Mouse (Mus musculus) liver, adult 10 weeks (tissue): Measurements from ENCODE around the gene Mrps12. TPM values are rescaled to one million over a fixed set of nuclear protein-coding genes. Genes with fewer than 3 reads are reported as not detected.

Experiments
- polyA plus RNA-seq: library from polyadenylated mRNA; stranded (reverse); fragments of 350-450 nt; fragmentation: Illumina TruSeq; extraction: RNeasy Lipid Tissue Mini Kit (QIAGEN cat#74804); gene quantifications from one replicate; pipeline ENCODE4 v1.2.3, GENCODE M21; 2014; ENCODE audit warnings: low read depth, low replicate concordance

The Mrps12 gene
- 34.0 TPM for polyA plus RNA-seq

DNA sequence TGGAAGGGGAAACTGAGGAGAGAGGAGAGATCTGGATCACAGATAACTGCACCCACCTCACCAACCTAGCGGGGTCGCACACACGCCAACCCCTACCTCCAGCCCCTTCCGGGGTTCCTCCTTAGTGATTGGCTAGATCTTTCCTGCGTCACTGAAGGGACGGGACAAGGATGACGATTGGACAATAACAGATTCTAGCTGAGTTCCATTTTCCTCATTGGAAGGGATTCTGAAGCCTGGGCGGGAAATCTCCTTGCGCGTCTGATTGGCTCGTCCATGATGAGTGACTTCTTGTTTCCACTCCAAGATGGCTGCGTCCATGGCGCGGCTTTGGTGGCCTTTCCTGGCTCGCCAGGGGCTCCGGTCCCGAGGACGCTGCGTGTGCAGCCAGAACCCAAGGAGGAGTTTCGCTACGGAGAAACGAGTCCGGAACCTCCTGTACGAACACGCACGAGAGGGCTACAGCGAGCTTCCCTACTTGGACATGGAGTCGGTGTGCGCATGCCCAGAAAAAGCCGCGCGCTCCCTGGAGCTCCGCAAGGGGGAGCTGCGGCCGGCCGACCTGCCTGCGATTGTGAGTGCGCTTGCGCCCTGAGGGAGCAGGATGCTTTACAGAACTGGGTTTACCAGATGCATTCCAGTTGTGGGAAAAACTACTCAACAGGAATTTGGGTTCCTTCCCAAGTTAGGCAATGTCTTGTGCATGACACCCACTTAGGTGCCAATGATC lies at the start of gene Mrps12, which contains the start of gene Sars2:
Mrps12 (minus strand) TSS at position 112 of the 730 bp plus-strand sequence.
Sars2 (plus strand) TSS at position 284 of the 730 bp plus-strand sequence.

DNA sequence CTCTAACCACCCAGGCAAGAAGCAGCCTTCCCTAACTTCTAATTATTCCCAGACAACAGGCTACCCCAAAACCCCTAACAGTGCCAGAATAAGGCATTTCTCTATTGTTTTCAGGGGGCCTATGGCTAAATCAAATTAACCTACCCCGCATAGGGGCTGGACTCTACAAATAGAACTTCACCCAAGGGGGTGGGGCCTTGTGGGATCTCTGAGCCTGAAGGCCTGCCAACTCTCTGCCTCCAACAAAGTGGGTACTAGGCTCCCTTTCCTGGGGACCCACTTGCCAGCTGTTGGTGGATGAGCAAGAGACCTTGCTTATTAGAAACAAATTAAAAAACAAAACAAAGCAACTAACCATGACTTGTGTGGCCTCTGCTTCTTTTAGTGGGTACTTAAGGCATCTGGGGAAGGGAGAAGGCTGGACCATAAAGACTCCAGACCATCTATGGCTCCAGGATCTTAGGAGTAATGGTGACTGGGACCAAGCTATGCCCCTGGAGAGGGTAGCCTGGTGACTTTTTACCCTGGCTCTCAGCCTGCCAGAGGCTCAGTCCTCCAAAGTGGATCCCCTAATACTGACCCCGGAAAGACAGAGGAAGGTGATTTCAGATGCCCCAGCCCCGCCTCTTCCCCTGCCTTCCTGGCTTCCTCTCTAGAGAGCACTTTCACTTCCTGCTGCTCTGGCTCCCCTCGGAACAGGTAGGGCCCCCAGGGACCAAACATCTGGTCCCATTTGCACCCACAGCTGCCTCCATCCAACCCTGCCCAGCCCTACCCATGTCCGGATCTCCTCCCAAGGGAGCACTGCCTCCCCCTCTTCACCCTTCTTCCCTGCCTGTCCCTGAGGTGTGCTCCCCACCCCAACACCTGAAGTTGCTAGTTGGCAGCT lies 46.9 kb upstream of the Mrps12 start, which contains the start of gene Rinl:
Rinl (plus strand) TSS at position 663 of the 889 bp plus-strand sequence.

DNA sequence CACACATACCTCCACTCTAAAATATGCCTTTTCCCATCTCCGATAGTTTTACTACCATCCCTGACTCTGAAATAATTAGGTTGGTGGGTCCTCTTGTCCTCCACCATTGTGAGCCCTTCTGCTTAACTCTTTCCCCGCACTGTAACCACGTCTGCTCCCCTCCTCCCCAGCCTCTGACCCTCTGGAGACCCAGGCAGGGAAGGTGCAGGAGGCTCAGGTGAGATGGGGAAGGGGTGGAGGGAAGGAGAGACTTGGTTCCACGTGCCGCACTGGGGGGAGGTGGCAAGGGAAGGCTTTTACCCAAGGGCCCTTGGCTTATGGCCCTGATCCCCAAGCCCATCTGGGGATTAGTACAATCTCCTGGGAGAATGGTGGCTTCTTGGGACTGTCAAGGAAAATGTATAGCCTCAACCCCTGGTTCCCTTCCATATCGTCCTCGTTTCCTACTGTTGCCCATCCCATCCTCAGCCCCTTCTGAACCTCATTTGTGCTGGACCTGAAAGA lies 25.9 kb upstream of the Mrps12 start, which contains the start of gene Nfkbib:
Nfkbib (minus strand) TSS at position 51 of the 504 bp plus-strand sequence.

DNA sequence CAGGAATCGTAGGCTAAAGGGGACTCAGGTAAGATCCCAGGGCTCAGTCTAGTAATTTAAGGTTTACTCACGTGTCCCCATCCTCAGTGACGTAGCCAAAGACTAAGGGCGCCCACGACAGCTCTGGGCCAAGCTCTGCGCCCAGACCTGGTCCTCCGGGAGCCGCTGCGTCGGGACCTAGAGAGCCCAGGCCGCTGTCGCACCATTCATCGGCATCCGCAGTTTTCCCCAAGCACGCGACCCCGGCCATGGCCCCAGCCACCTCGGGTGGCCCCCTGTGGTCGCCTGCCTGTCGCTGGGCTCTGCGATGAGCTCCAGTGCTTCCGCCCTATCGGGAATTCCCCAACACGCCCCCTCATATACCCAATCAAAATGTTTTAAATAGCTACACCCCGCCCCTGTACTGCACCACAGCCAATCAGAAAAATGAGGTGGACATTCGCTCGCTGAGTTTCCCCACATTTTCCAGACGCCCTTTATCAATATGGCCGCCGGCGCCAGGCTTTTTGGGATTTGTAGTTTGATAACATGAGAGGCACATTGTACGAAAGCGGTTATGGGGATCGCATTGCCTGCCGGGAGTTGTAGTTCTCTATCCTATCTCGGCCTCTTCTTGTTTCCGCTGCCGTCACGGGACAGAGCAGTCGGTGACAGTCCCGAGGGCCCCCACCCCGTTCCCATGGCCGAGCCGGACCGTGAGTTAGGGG lies 24.7 kb upstream of the Mrps12 start, which contains the start of gene Sirt2:
Sirt2 (plus strand) TSS at position 563 of the 707 bp plus-strand sequence.

DNA sequence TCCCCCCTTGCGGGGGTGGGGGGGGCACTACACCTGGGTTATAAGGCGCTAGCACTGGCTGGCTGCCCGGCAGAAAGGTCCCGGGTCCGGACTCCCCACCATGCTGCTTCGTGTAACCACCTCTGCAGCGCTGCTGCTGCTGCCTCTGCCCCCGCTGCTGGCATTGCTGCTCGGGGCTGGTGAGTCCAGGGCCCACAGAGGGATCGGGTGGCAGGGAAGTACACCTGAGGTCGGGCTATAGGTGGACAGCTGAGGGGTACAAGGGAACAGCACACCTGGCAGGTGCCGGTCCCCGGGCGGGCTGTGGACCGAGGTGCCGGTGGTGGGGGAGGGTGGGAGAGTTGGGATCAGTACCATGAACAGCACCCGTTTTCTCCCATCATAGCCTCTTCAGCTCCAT lies 14.5 kb upstream of the Mrps12 start, which contains the start of gene Ccer2:
Ccer2 (plus strand) TSS at position 96 of the 400 bp plus-strand sequence.

DNA sequence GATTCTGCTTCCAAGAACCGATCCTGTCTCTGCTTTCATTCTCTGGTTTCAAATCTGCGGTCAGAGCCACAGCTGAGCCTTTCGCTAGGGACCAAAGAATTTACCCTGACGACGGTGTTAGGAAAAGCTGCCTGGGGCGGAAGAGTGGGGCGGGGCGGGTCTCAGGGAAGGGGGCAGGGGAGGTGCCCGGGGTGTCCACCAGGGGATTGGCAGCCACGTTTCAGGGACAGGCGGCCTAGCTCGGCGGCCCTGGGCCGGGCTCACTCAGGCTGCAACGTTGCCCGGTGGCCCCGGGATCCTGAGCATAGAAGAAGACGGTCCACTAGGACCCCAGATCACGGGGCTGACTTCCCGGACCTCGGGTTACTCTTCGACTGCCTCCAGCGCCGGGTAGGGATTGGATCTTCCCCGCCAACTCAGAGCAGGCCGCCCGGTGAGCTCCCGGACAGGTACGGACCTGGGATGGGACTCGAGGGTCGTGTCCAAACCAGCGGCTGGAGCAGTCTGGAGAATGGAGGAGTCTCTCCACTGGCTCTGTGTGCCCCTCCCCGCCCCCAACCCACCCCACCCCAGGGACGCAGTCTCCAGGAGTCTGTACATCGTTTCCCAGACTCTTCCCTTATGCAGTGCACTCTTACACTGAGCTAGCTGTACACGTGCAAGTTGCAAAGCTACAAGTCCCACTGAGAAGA lies 24.9 kb downstream of the Mrps12 start, which contains the start of gene Fbxo17:
Fbxo17 (plus strand) TSS at position 215 of the 692 bp plus-strand sequence.

DNA sequence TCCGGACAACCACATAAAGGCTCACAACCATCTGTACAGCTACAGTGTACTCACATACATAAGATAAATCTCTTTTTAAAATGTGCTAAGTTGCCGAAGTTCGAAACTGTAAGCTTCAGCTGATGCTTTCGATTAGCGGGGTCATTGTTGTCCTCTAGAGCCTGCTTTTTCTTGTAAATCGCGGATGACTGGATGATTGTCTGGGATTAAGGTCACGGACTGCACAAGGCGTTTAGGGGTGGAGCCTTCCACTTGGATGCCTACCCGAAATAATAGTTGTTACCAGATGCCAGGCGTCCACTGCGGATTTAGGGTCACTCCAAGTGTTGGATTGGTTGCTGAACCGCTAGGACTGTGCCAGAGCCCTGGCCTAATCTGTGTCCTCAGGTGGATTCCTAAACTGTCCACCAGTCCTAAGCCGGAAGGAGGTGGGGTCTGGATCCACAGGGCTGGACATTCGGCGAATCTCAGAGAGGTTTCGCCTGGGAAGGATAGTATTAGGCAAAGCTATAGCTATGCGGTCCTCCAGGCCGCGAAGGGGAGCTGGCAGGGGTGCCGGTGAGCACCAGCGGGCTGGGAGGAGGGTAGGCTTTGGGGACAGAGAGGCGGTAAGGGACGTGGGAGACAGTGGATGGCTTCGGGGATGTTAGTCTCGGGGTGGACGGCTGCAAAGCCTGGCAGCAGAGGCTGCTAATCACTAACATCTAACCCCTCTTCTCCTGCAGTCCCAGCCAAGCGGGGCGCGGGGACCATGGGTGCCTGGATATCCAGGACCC lies 48.9 kb downstream of the Mrps12 start, which contains the start of gene Fbxo27:
Fbxo27 (plus strand) TSS at position 305 of the 776 bp plus-strand sequence.

Other genes starting within 250 kb of the Mrps12 start
- gene Ifnl2, start 231.4 kb downstream of the Mrps12 start, polyA plus RNA-seq: not detected
- not detected for gene Ifnl3, start 219.0 kb downstream of the Mrps12 start, polyA plus RNA-seq
- not detected for gene Sycn, start 200.9 kb downstream of the Mrps12 start, polyA plus RNA-seq
- not detected for gene Nccrp1, start 194.6 kb downstream of the Mrps12 start, polyA plus RNA-seq
- 3.5 TPM for gene Samd4b, start 143.7 kb downstream of the Mrps12 start, polyA plus RNA-seq
- gene Pak4, start 143.6 kb downstream of the Mrps12 start, polyA plus RNA-seq: 0.82 TPM
- gene Acp7, start 110.5 kb downstream of the Mrps12 start, polyA plus RNA-seq: not detected
- not detected for gene Fbxo27, start 49.0 kb downstream of the Mrps12 start, polyA plus RNA-seq
- 0.32 TPM for gene Fbxo17, start 25.0 kb downstream of the Mrps12 start, polyA plus RNA-seq
- 0.34 TPM for gene Sars2, start 172 bp upstream of the Mrps12 start, polyA plus RNA-seq
- not detected for gene Ccer2, start 14.4 kb upstream of the Mrps12 start, polyA plus RNA-seq
- 16.0 TPM for gene Sirt2, start 24.9 kb upstream of the Mrps12 start, polyA plus RNA-seq
- gene Nfkbib, start 25.7 kb upstream of the Mrps12 start, polyA plus RNA-seq: 1.1 TPM
- 0.48 TPM for gene Rinl, start 47.1 kb upstream of the Mrps12 start, polyA plus RNA-seq
- 104 TPM for gene Hnrnpl, start 66.7 kb upstream of the Mrps12 start, polyA plus RNA-seq
- 59.4 TPM for gene Ech1, start 83.4 kb upstream of the Mrps12 start, polyA plus RNA-seq
- gene Lgals4, start 92.0 kb upstream of the Mrps12 start, polyA plus RNA-seq: 6.6 TPM
- gene Lgals7, start 122.0 kb upstream of the Mrps12 start, polyA plus RNA-seq: not detected
- not detected for gene Capn12, start 139.6 kb upstream of the Mrps12 start, polyA plus RNA-seq
- gene Actn4, start 220.5 kb upstream of the Mrps12 start, polyA plus RNA-seq: 18.6 TPM
- 9.8 TPM for gene Eif3k, start 240.0 kb upstream of the Mrps12 start, polyA plus RNA-seq
- gene Map4k1, start 240.2 kb upstream of the Mrps12 start, polyA plus RNA-seq: not detected